Mouse (Mus musculus) embryonic fibroblast, embryonic 13.5 days (primary cell): ENCODE results near the gene Zfp524. TPM values are rescaled to one million over a fixed set of nuclear protein-coding genes. Genes with fewer than 3 reads are reported as not detected.
A peak's percentile ranks its signal among the peaks of the same experiment; 100 is the strongest.
"Not testable (repeated sequence)": the region's sequence is repeated elsewhere in the genome, so short reads cannot be mapped to it uniquely, and the experiment has no call there.

Source experiments
- H3K27ac ChIP-seq: 2 replicates; pipeline ENCODE4 v1.5.1; 2012; ENCODE audit warnings: low read length, control low read depth, inconsistent platforms; ENCODE audit not compliant: insufficient read depth
- H3K4me1 ChIP-seq: 2 replicates; pipeline ENCODE4 v1.6.1; 2011; ENCODE audit warnings: low read length; ENCODE audit not compliant: control insufficient read depth, insufficient read depth
- H3K4me3 ChIP-seq: 2 replicates; pipeline ENCODE4 v1.5.1; 2011; ENCODE audit warnings: mild to moderate bottlenecking, control low read depth, low read length; ENCODE audit not compliant: insufficient read depth
- CTCF ChIP-seq: IDR thresholded peaks from 2 replicates; pipeline ENCODE4 v1.5.1; 2011; ENCODE audit warnings: mild to moderate bottlenecking, control low read depth, low read length, moderate library complexity, borderline replicate concordance; ENCODE audit not compliant: insufficient read depth
- POLR2A ChIP-seq: IDR thresholded peaks from 2 replicates; pipeline ENCODE4 v1.6.1; 2011; ENCODE audit warnings: low read depth, mild to moderate bottlenecking, control low read depth, low read length, moderate library complexity
- polyA plus RNA-seq: library from polyadenylated mRNA; stranded (reverse); fragments of >200 nt; gene quantifications from 2 replicates; pipeline ENCODE4 v1.2.4, GENCODE M21; 2011; ENCODE audit warnings: low read depth; ENCODE audit not compliant: missing spikeins, insufficient read length

The Zfp524 gene
- polyA plus RNA-seq, 1 experiment: 10.5 TPM

GRCm38 (mm10) chr7:5015118-5016001 lies 1.1 kb downstream of the Zfp524 start, which contains the start of gene Gm44973:
TSS of gene Gm44973 (plus strand) at chr7:5015496.
- peaks cover 2% of the 10 kb centered on the region; the same call in 1 of the 2 replicates for H3K4me1 ChIP-seq
- H3K27ac ChIP-seq: peak within 1 kb of the TSS; percentile 99
- H3K4me3 ChIP-seq: peak within 1 kb of the TSS; percentile 90
- TF ChIP-seq POLR2A (peak; percentile 60), CTCF (no peak)

- H3K4me3 ChIP-seq: peak overlapping the region; percentile 66
- H3K27ac ChIP-seq: peak overlapping the region; percentile 72
- TF ChIP-seq CTCF: no peak
- no peak for TF ChIP-seq POLR2A
- H3K4me1 ChIP-seq: peaks cover 2% of the 10 kb centered on the region; the same call in 1 of the 2 replicates
These were observed 1.8 kb downstream of the Zfp524 start for GRCm38 (mm10) chr7:5016057-5016456.

GRCm38 (mm10) chr7:5016920-5017319 lies 2.7 kb downstream of the Zfp524 start:
- Histone ChIP-seq H3K4me1 (peaks cover 2% of the 10 kb centered on the region; the same call in 1 of the 2 replicates), H3K4me3 (no peak overlapping the region), H3K27ac (no peak overlapping the region)
- TF ChIP-seq POLR2A (no peak), CTCF (no peak)

- TF ChIP-seq CTCF: no peak
- Histone ChIP-seq H3K4me3 (no peak overlapping the region), H3K4me1 (peaks cover 2% of the 10 kb centered on the region; the same call in 1 of the 2 replicates), H3K27ac (no peak overlapping the region)
These were observed 3.1 kb downstream of the Zfp524 start for GRCm38 (mm10) chr7:5017352-5017751.

GRCm38 (mm10) chr7:5017931-5018330 lies 3.7 kb downstream of the Zfp524 start:
- peaks cover 2% of the 10 kb centered on the region; the same call in 1 of the 2 replicates for H3K4me1 ChIP-seq
- peak overlapping the region; percentile 97; the same call in 1 of the 2 replicates for H3K27ac ChIP-seq
- H3K4me3 ChIP-seq: no peak overlapping the region
- no peak for TF ChIP-seq POLR2A
- no peak for TF ChIP-seq CTCF

GRCm38 (mm10) chr7:5019576-5019975 lies 5.4 kb downstream of the Zfp524 start:
- peak overlapping the region; percentile 38 for H3K4me3 ChIP-seq
- H3K4me1 ChIP-seq: not testable (repeated sequence)
- H3K27ac ChIP-seq: peak overlapping the region; percentile 97

- TF ChIP-seq POLR2A: peak; percentile 63
- TF ChIP-seq CTCF: no peak
- peak within 1 kb of the TSS; percentile 97 for H3K27ac ChIP-seq
- peaks cover 2% of the 10 kb centered on the region; the same call in 1 of the 2 replicates for H3K4me1 ChIP-seq
- peak within 1 kb of the TSS; percentile 94 for H3K4me3 ChIP-seq
These were observed 5.9 kb downstream of the Zfp524 start, which contains the start of the genes Zfp865 and Ccdc106 for GRCm38 (mm10) chr7:5020000-5020681. TSS of gene Zfp865 (plus strand) at chr7:5020376. TSS of gene Ccdc106 (plus strand) at chr7:5020553.

GRCm38 (mm10) chr7:5020685-5021084 lies 6.5 kb downstream of the Zfp524 start:
- H3K4me3 ChIP-seq: peak overlapping the region; percentile 94
- H3K4me1 ChIP-seq: peaks cover 2% of the 10 kb centered on the region; the same call in 1 of the 2 replicates
- TF ChIP-seq CTCF (no peak), POLR2A (no peak; the same call in 1 of the 2 replicates)
- peak overlapping the region; percentile 95 for H3K27ac ChIP-seq

- TF ChIP-seq POLR2A (no peak), CTCF (no peak)
- peaks cover 2% of the 10 kb centered on the region; the same call in 1 of the 2 replicates for H3K4me1 ChIP-seq
- H3K4me3 ChIP-seq: peak overlapping the region; percentile 94
- no peak overlapping the region; the same call in 1 of the 2 replicates for H3K27ac ChIP-seq
These were observed 7.0 kb downstream of the Zfp524 start for GRCm38 (mm10) chr7:5021197-5021596.

- Histone ChIP-seq H3K4me1 (no peaks in the 10 kb centered on the region), H3K27ac (no peak overlapping the region), H3K4me3 (no peak overlapping the region)
- no peak for TF ChIP-seq POLR2A
- TF ChIP-seq CTCF: no peak
These were observed 15.3 kb downstream of the Zfp524 start for GRCm38 (mm10) chr7:5029543-5029942.
